In genomic region chr9:29036466-29036865, GRCm38 (mm10) we compare ENCODE assay signal across 20 mouse cellular contexts.
A peak's percentile ranks its signal among the peaks of the same experiment; 100 is the strongest.
DNase-seq lines count a peak whose midpoint lies in the region; ATAC-seq and TF ChIP-seq lines count a peak whose summit lies in the region.
"Had no signal": no experiment of that assay in that cellular context is flagged by ENCODE, and none has a peak within 500 bp of the region (broad histone marks: within the 10 kb centered on the region; RNA-seq: fewer than 3 reads in every experiment).

No protein-coding gene starts in this region.

- H3K9me3 ChIP-seq in embryonic facial prominence, embryonic 11.5 days (replicated peaks; ENCODE audit: control insufficient read depth, low read length): no peaks in the 10 kb centered on the region
- H3K9me3 ChIP-seq in embryonic facial prominence, embryonic 10.5 days: no peaks in the 10 kb centered on the region
- H3K9me3 ChIP-seq: forebrain, embryonic 12.5 days; limb, embryonic 10.5 days; liver, embryonic 13.5 days; neural tube, embryonic 13.5 days had no signal

- TF ChIP-seq CTCF in layer of hippocampus, adult 2 months (conservative IDR thresholded peaks at IDR 0.05): peak; percentile 59

- no peaks in the 10 kb centered on the region for H3K36me3 ChIP-seq in embryonic facial prominence, embryonic 11.5 days (replicated peaks; ENCODE audit: control insufficient read depth, insufficient read depth, low read depth, low read length)
- no peaks in the 10 kb centered on the region for H3K36me3 ChIP-seq in embryonic facial prominence, embryonic 10.5 days (replicated peaks)
- H3K36me3 ChIP-seq: forebrain, embryonic 12.5 days; limb, embryonic 10.5 days; liver, embryonic 13.5 days; neural tube, embryonic 13.5 days had no signal

- 47% methylated on average over 3 of the region's 3 CpGs for WGBS in embryonic facial prominence, embryonic 11.5 days
- 46% methylated on average over 3 of the region's 3 CpGs for WGBS in embryonic facial prominence, embryonic 10.5 days

- H3K27ac ChIP-seq in embryonic facial prominence, embryonic 11.5 days (replicated peaks; ENCODE audit: low read depth, low read length): no peak overlapping the region
- H3K27ac ChIP-seq in embryonic facial prominence, embryonic 10.5 days (replicated peaks): no peak overlapping the region
- no peak overlapping the region for H3K27ac ChIP-seq in layer of hippocampus, adult 2 months
- H3K27ac ChIP-seq: forebrain, embryonic 12.5 days; gastrocnemius, adult 2 months; limb, embryonic 10.5 days; liver, embryonic 13.5 days; neural tube, embryonic 13.5 days had no signal

- no peak overlapping the region for H3K4me3 ChIP-seq in embryonic facial prominence, embryonic 11.5 days (ENCODE audit: low read depth, low read length)
- H3K4me3 ChIP-seq in embryonic facial prominence, embryonic 10.5 days: no peak overlapping the region
- H3K4me3 ChIP-seq in layer of hippocampus, adult 2 months: no peak overlapping the region
- H3K4me3 ChIP-seq: forebrain, embryonic 12.5 days; gastrocnemius, adult 2 months; limb, embryonic 10.5 days; liver, embryonic 13.5 days; neural tube, embryonic 13.5 days had no signal

- H3K9ac ChIP-seq in embryonic facial prominence, embryonic 11.5 days (replicated peaks; ENCODE audit: low read length): no peak overlapping the region
- H3K9ac ChIP-seq: forebrain, embryonic 12.5 days; liver, embryonic 13.5 days; neural tube, embryonic 13.5 days had no signal

- 0 out of 2 replicates have a peak, but pooled peaks have one; percentile 48 for ATAC-seq in embryonic facial prominence, embryonic 11.5 days (replicated peaks; ENCODE audit: insufficient number of reproducible peaks, low FRiP score, low TSS enrichment, low read depth)
- ATAC-seq in megakaryocyte progenitor cell, adult 5-6 weeks (replicated peaks; ENCODE audit: poor library complexity): no peak
- ATAC-seq: lung, postnatal 0 days; Patski had no signal

- no peaks in the 10 kb centered on the region for H3K4me1 ChIP-seq in embryonic facial prominence, embryonic 11.5 days (ENCODE audit: control insufficient read depth, insufficient read depth, low read length)
- peaks cover 6% of the 10 kb centered on the region; the same call in 1 of the 2 replicates for H3K4me1 ChIP-seq in embryonic facial prominence, embryonic 10.5 days
- H3K4me1 ChIP-seq: liver, embryonic 13.5 days had no signal

- H3K27me3 ChIP-seq in embryonic facial prominence, embryonic 11.5 days (ENCODE audit: control insufficient read depth, insufficient read depth, low read length): no peaks in the 10 kb centered on the region
- no peaks in the 10 kb centered on the region for H3K27me3 ChIP-seq in embryonic facial prominence, embryonic 10.5 days (replicated peaks; ENCODE audit: low read depth, poor library complexity, severe bottlenecking)
- H3K27me3 ChIP-seq: forebrain, embryonic 12.5 days; liver, embryonic 13.5 days; neural tube, embryonic 13.5 days had no signal

- peak; percentile 16 for DNase-seq in embryonic facial prominence, embryonic 11.5 days (ENCODE audit: low spot score)
- DNase-seq in embryonic facial prominence, embryonic 10.5 days (ENCODE audit: low spot score): no peak
- no peak for DNase-seq in layer of hippocampus, adult 2 months (ENCODE audit: low spot score in 2 of 2)
- no peak for DNase-seq in layer of hippocampus, postnatal 14 days (ENCODE audit: low spot score in 2 of 2)
- DNase-seq in ZHBTc4 (ENCODE audit: low read depth, low spot score): peak; percentile 49
- DNase-seq in retina, embryonic 14.5 days (ENCODE audit: low spot score): peak; percentile 44
- no peak for DNase-seq in gastrocnemius, adult 18-20 months (ENCODE audit: low spot score)
- DNase-seq: adrenal gland, adult 2 months; cerebellum, adult 11-12 months; cerebellum, postnatal 36 days; gastrocnemius, adult 2 months; kidney, postnatal 14 days; liver, embryonic 13.5 days; thymus, adult 2 months had no signal

- H3K4me2 ChIP-seq in embryonic facial prominence, embryonic 11.5 days (ENCODE audit: low read depth, low read length): no peak overlapping the region
- H3K4me2 ChIP-seq: forebrain, embryonic 12.5 days; liver, embryonic 13.5 days; neural tube, embryonic 13.5 days had no signal

Comparison
In these comparisons a context has a peak if more than half of its experiments do, and no peak if none do; other contexts are left out.
1. DNase-seq: peak in embryonic facial prominence, embryonic 11.5 days (single experiment), ZHBTc4 (single experiment) and retina, embryonic 14.5 days (single experiment); none in embryonic facial prominence, embryonic 10.5 days (single experiment), layer of hippocampus, adult 2 months (0 of 2), layer of hippocampus, postnatal 14 days (0 of 2) and gastrocnemius, adult 18-20 months (single experiment).